Mouse (Mus musculus): Measurements from ENCODE around the gene Rcan1.

Gene Rcan1

DNA sequence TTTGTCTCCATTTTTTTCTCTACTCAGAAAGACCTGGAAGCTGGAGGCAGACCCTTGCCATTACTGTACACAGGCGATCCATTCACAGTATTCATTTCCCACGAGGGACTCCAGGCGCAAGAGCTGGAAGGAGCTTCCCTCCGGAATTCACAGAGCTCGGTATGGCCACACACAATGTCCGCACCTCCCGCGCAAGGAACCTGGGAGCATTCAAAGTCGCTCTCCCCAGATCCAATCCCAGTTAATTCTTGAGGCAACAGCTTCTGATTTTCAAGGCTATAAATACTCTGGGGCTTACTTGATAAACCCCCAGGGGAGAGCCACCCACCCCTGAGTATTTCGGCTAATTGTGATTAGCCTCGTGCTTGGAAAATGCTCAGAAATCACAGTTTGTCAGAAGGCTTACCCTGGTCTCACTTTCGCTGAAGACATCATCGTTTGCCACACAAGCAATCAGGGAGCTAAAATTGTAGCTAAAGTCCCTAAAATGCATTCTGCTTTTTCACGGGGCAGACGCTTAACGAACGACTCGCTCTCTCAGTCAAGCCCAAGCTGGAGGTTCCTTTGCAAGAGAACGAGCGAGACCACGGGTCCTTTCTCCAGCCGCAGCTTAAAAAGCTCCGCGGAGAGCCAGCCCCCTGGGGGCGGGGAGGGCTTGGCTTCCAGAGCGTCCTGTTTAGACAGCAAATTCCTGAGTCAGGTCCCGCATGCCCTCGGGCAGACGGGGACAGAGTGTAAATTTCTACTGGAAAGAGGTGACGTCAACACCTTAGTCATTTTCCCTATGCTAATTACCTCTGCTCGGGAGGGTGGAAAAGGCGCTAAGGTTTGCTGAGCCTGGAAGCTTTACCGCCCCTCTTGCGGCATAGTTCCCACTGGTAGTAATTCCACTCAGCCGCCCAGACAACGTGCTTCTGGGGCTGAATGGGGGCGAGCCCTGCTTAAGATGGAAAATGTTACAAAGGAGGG is 70.9 kb downstream of the Rcan1 start:
- peak; percentile 86 for DNase-seq (ENCODE audit: low spot score)

DNA sequence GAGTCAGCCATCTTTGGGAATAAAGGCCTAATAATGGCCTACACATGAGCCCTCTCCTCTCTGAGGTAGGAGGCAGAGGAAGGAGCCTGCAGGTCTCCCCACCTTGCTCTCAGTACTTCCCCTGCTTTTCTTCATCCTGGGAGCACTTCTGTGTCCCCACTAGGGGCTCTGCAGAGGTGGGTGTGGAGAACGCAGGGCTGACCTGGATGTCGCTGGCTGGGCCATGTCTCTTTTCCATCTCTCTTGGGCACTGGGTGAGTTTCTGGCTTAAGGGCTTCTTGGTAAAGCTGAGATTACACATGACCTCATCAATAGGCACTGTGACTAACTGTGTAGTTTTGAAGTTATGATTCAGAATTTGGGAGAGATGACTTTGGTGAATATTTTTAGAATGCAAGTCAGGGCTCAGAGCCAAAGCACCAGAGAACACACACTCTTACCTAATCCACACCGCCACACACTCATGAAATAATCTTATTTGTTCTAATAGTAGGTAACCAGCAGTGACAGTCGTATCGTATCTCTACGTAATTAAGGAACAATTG is 72.0 kb downstream of the Rcan1 start:
- no peak for DNase-seq (ENCODE audit: low spot score)

DNA sequence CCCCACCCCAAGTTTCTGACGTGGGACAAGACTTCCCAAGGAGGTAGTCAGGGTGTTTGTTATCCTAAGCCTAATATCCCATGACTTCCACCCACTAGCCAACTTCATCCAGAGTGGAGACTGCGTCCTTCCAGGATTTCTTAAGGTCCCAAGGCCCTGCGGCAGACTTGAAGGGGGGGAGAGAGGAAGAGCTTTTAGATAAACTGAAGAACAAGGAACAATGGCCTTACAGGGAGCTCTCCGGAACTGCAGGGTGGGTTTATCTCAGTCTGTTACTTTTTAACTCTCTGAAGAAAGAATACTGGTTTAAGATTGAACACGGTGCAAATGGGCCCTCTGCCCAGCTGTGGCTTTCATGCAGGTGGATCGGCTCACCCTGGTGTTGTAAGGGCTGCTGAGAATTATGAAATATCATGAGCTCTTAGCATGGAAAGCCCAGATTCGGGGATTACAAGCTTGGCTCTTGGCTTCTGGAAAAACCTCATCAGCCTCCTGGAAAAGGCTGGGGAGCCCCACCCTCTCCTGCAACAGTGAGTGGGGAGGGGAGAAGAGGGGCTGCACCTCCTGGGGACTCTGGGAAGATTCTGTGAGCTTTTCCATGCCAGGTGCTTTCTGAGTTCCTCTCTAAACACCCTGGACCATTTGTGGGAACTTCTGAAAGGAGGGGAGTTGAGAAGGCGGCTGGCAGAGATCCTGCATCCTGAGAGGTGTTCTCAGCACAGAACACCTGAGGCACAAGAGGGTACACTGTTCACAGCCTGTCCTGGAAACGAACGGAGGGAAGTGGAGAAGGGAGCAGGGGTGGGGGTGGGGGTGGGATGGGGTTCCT is 72.7 kb downstream of the Rcan1 start:
- DNase-seq (ENCODE audit: low spot score), result no peak

DNA sequence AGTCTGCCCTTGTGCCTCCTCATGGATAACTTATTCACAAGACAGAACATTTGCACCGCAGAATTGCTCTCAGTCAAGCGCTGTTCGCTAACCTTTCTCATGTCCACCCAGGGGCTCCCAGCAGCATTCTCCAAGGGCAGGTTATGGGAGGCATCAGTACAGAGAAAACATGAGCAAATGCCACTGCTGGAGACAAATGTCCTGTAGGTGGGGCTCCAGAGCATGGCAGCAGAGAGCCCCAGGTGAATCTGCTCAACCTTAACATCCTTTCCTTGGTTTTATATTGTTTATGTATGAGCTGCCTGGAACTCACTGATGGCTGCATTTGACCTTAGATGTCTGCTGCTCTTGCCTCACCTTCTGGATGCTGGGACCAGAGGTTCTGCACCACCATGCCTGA is 76.9 kb downstream of the Rcan1 start:
- no peak for DNase-seq (ENCODE audit: low spot score)

DNA sequence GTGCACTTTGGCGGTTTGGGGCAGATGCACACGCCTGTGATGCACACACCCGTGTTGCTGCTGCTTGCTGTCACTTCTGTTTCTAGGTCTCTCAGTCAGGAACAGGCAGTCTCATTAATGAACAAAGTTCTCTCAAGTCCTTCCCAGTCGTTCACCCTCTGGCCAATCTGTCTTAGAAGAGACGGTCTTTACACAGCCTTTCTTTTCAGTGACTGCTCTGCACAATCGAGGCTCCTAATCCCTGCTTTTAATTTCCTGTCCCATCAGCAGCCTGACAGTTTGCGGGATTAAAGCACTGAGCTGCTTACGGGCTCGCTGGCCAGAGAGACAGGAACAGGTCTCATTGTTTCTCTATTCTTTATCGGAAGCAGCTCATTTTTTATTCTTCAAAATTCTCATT is 83.0 kb downstream of the Rcan1 start:
- DNase-seq (ENCODE audit: low spot score), result no peak

DNA sequence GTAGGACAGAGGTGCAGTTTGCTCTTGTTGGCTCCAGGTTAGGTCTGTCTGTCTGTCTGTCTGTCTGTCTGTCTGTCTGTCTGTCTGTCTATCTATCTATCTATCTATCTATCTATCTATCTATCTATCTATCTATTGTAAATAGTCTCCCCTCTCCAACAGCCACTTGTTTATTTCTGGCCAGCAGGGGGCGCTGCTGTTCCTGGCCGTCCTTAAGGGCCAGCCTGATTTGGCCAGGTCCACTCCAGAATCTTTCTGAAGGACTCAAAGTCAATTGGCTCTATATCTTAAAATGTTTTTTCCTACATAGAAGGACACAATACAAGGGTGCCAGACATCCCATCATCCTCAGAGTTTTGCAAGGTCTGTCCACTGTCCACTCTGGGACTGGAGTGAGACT is 85.6 kb downstream of the Rcan1 start:
- peak; percentile 77 for DNase-seq (ENCODE audit: low spot score)

DNA sequence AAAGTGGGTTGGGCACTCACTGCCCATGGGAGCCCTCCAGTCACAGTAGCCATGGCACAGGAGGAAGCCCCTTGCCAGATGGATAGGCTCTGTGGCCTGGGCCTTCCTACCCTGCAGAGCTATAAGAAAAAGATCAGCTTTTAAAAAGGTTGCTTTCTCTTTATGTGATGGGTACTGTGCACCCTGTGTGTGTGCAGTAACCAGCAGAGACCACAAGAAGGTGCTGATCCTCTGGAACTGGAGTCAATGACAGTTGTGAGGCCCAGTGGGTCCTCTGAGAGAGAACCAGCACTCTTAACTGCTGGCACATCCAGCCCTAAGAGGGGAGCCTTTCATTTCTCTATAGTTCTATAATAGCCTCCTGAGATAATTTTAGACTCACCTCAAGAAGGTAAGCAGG is 87.3 kb downstream of the Rcan1 start:
- no peak for DNase-seq (ENCODE audit: low spot score)

- no peak for DNase-seq (ENCODE audit: low spot score)
Measured at GRCm38 (mm10) chr16:92382508-92382907, 88.2 kb downstream of the Rcan1 start.

DNA sequence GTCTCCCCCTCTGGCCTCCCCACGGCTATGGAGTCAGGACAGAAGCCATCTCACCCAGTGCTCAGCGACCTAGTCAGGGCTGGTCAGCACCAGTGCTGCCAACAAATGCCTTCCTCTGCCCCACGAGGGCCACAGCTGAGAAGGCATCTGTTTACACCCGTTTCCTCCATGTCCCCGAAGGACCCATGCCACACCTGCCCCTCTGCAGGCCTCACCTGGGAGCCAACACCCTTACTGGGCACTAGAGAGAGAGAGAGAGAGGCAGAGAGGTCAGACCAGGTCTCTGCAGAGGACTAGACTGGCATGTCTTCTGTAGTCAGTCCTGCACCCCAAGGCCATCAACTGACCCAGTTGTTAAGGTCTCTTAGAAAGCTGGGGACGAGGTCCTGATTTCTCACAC is 89.6 kb downstream of the Rcan1 start:
- DNase-seq (ENCODE audit: low spot score), result no peak

- no peak for DNase-seq (ENCODE audit: low spot score)
Measured at GRCm38 (mm10) chr16:92376976-92377375, 93.7 kb downstream of the Rcan1 start.

DNA sequence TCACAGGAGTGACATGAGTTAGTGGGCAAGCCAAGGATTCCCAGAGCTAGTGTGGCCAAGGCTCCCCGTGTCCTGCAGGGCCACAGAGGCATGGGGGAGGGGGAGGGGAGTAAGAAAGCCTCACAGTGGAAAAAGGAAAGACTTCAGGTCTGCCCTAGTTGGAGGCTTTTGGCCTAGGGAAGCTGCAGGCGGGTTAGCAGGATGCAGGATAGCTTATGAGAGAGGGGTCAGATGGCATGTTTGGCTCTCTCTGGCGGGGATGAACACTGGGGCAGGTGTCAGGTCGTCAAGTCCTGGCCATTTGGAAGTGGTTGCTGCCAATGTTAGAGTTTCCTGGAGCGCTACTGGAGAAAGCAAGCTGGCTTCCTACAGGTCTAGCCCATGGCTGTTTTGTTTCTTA is 99.0 kb downstream of the Rcan1 start:
- no peak for DNase-seq (ENCODE audit: low spot score)

DNA sequence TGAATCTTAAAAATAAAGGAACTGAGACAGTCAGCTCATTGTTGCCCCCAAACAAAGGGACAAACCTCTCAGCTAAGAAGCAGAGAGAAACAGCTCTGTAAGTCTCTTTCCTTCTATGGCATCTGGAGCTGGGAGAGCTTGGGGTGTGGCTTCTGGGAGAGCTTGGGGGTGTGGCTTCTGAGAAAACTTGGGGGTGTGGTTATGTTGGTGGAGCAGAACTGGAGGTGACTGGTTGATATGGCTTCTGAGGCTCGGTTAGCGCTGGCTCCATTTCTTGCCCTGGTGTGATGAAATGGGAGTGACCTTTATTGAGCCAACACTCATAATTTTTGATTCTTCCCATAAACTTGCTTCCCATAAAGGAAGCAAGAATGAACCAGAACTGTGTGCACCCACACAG is 101.4 kb downstream of the Rcan1 start:
- no peak for DNase-seq (ENCODE audit: low spot score)

DNA sequence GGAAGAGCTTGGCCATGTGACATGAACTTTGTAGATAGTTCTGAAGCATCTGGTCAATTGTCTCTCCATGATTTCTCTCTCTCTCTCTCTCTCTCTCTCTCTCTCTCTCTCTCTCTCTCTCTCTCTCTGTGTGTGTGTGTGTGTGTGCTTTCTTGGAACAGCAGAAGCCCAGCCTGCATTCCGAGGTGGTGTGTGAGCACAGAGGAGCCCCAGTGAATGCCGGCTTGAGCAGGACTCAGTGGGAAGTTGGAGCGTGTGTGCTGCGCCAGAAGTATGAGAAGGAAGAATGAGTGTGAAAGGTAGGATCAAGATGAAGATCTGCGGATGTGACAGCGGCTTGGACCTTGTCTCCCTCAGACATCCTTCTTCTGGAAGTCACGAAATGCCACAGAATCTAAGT is 105.2 kb downstream of the Rcan1 start:
- DNase-seq (ENCODE audit: low spot score), result no peak

DNA sequence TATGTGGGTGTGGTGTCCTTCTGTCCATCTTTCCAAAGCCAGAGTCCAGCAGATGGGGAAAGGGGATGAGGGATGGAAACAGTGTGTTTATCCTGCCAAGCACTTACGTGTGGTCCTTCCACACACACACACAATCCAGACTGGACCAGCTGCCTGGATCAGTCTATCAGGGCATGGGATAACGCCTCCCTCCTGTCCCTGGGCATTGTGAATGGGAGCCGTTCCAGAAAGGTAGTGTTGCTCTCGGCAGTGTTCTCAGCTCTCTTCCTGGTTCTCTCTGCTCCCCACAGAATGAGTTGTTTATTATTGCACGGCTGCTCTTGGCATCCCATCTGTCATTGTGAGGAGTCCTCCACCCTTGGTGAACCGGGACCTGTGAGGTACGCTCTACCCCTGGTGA is 110.0 kb downstream of the Rcan1 start:
- no peak for DNase-seq (ENCODE audit: low spot score)

DNA sequence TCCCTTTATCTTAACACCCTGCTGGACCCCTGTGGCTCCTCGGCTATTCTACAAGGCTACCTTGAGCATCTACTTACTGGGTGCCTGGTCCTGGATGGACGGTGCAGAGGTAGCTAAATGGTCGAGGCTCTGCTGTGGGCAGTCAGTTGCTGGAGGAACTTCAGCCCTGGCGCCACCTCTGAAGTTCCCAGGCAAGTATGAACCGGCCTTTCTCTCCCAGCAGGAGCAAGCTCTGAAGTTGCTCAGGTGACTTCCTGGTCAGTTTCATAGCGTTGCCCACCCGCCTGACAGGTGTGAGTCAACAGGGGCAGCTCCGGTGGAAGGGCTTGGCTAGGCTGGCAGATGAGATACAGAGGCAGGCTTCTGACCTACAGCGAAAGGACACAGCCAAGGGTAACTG is 111.4 kb downstream of the Rcan1 start, which contains the start of gene Kcne1:
Gene Kcne1, minus strand, starts transcription at position 240 of the 400 bp plus-strand sequence.
- no peak for DNase-seq (ENCODE audit: low spot score)

- no peak for DNase-seq (ENCODE audit: low spot score)
Measured at GRCm38 (mm10) chr16:92358734-92359133, 111.9 kb downstream of the Rcan1 start.

DNA sequence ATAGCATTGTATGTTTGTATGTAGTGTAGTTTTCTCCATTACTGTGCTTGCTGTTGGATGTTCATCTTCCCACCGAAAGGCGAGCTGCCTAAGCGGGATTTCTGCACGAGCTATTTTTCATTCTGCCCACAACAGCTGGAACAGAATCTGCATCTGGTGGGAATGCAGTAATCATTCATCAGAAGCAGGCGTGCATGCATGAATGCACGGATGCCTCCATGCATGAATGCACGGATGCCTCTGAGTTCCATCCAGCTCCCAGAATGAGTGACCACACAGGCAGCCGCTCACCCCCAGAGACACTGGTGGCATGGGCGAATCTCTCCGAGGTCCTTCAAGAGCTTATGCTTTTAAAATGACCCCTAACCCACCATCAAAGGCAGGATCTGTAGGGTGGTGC is 113.1 kb downstream of the Rcan1 start:
- DNase-seq (ENCODE audit: low spot score), result no peak

- no peak for DNase-seq (ENCODE audit: low spot score)
Measured at GRCm38 (mm10) chr16:92357023-92357422, 113.6 kb downstream of the Rcan1 start.

DNA sequence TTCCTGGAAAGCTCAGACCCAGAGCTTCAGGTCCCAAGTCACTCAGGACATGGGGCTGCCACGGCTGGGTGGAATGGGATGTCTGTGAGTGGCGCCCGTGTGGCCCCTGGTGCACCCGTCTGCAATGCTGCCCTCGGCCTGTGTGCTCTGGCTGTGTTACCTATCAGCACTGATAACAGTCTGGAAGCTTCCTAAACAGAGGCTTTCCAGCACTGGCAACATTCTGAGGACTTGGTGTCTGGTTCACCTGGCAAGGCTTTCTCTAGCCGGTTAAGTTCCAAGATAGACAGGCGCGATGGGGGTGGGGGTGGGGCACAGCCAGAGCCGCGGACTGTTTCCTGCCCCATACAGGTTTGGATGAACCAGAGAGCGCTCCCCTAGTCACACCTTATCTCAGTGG is 114.7 kb downstream of the Rcan1 start:
- no peak for DNase-seq (ENCODE audit: low spot score)

- DNase-seq (ENCODE audit: low spot score), result no peak
Measured at GRCm38 (mm10) chr16:92355366-92355765, 115.3 kb downstream of the Rcan1 start.

GRCm38 (mm10) chr16:92353897-92354296 is 116.8 kb downstream of the Rcan1 start:
- no peak for DNase-seq (ENCODE audit: low spot score)

DNA sequence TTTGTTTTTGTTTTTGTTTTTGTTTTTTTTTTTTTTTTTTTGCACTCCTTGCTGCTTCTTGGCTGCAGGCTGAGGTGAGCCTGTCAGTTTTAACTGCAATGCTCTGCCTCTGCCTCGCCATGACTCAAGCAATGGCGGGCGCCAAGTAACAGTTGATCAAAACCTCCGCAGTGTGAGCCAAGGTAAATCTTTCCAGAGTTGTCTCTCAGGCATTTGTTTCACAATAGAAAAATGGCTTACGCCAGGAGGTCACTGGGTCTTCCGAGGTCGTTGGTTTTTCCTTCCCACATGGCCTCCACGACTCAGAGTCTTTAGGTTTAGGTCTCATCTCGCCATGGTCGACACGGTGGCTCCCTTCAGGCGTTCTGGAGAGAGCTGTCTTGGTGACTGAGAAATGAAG is 117.4 kb downstream of the Rcan1 start:
- DNase-seq (ENCODE audit: low spot score), result no peak

GRCm38 (mm10) chr16:92348941-92349340 is 121.7 kb downstream of the Rcan1 start:
- DNase-seq (ENCODE audit: low spot score), result peak; percentile 58
